Mouse (Mus musculus): Measurements from ENCODE around the gene Mapk1. TPM values are rescaled to one million over a fixed set of nuclear protein-coding genes. Genes with fewer than 3 reads are reported as not detected.

Mapk1 gene
- polyA plus RNA-seq, 1 experiment from 2014 or later, result 167 TPM

DNA sequence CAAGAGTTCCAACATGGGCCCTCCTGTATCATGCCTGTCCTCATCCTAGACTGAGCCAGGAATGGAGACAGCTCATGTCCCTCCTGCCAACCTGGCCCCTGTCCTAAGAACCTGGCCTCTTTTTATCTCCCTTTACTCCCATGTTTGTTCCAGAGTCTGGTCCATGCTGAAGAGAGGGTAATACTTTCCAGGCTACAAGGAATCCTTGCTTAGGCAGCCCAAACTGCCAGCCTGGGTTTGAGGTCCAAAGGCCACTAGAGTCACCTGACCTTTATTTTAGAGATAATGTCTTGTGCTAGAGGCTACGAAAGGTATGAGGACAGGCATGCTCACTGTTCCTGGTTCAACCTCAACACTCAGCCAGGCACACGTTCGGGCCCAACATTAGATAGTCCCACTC is 113.8 kb downstream of the Mapk1 start:
- no peak overlapping the region for H3K4me2 ChIP-seq (replicated peaks)
- no peaks in the 10 kb centered on the region for H3K4me1 ChIP-seq
- ATAC-seq (ENCODE audit: low FRiP score, low read depth), result no peak
- H3K4me3 ChIP-seq, result no peak overlapping the region
- no peaks in the 10 kb centered on the region for H3K9me3 ChIP-seq
- H3K36me3 ChIP-seq, result peaks cover 93% of the 10 kb centered on the region
- H3K9ac ChIP-seq (replicated peaks), result no peak overlapping the region
- H3K27me3 ChIP-seq, result no peaks in the 10 kb centered on the region
- 98% methylated on average over 3 of the region's 3 CpGs for WGBS
- no peak overlapping the region for H3K27ac ChIP-seq (replicated peaks)

Other genes starting within 250 kb of the Mapk1 start
- 4.0 and 4.1 TPM in 2 replicates for gene Spag6l, start 153.9 kb upstream of the Mapk1 start, polyA plus RNA-seq (2016; fragmentation: Nextera tagmentation; extraction: Ambion mirVana)
- not detected in 2 replicates for gene Igll1, start 119.4 kb upstream of the Mapk1 start, polyA plus RNA-seq (2016; fragmentation: Nextera tagmentation; extraction: Ambion mirVana)
- 70.1 and 74.8 TPM in 2 replicates for gene Top3b, start 112.6 kb upstream of the Mapk1 start, polyA plus RNA-seq (2016; fragmentation: Nextera tagmentation; extraction: Ambion mirVana)
- gene Vpreb1, start 112.5 kb upstream of the Mapk1 start, polyA plus RNA-seq (2016; fragmentation: Nextera tagmentation; extraction: Ambion mirVana), result 0.79 and 1.6 TPM in 2 replicates
- 33.3 and 33.9 TPM in 2 replicates for gene Ppm1f, start 86.9 kb upstream of the Mapk1 start, polyA plus RNA-seq (2016; fragmentation: Nextera tagmentation; extraction: Ambion mirVana)
- gene Ypel1, start 86.3 kb downstream of the Mapk1 start, polyA plus RNA-seq (2016; fragmentation: Nextera tagmentation; extraction: Ambion mirVana), result 128 and 129 TPM in 2 replicates
- gene Ppil2, start 127.9 kb downstream of the Mapk1 start, polyA plus RNA-seq (2016; fragmentation: Nextera tagmentation; extraction: Ambion mirVana), result 154 and 164 TPM in 2 replicates
- gene 2610318N02Rik, start 141.8 kb downstream of the Mapk1 start, polyA plus RNA-seq (2016; fragmentation: Nextera tagmentation; extraction: Ambion mirVana), result 71.6 and 73.8 TPM in 2 replicates
- gene Sdf2l1, start 149.0 kb downstream of the Mapk1 start, polyA plus RNA-seq (2016; fragmentation: Nextera tagmentation; extraction: Ambion mirVana), result 58.6 and 58.8 TPM in 2 replicates
- gene Ydjc, start 161.2 kb downstream of the Mapk1 start, polyA plus RNA-seq (2016; fragmentation: Nextera tagmentation; extraction: Ambion mirVana), result 9.6 and 10.0 TPM in 2 replicates
- gene Ccdc116, start 163.8 kb downstream of the Mapk1 start, polyA plus RNA-seq (2016; fragmentation: Nextera tagmentation; extraction: Ambion mirVana), result 0.63 and 0.92 TPM in 2 replicates
- 371 TPM in 2 replicates for gene Ube2l3, start 219.3 kb downstream of the Mapk1 start, polyA plus RNA-seq (2016; fragmentation: Nextera tagmentation; extraction: Ambion mirVana)
- gene Rimbp3, start 225.2 kb downstream of the Mapk1 start, polyA plus RNA-seq (2016; fragmentation: Nextera tagmentation; extraction: Ambion mirVana), result 2.3 TPM in 2 replicates